Mouse (Mus musculus) G1E-ER4 (cell line): ENCODE data around the gene Slc29a2. TPM values are rescaled to one million over a fixed set of nuclear protein-coding genes. Genes with fewer than 3 reads are reported as not detected.

Source experiments
- GATA1 ChIP-seq: IDR thresholded peaks from one replicate; pipeline ENCODE4 v1.8.0; 2012; ENCODE audit warnings: low read length, inconsistent platforms
- polyA plus RNA-seq: library from polyadenylated mRNA; stranded (reverse); fragments of >175 nt; gene quantifications from 2 replicates; pipeline ENCODE4 v1.2.3, GENCODE M21; 2012

Gene Slc29a2
- polyA plus RNA-seq, 1 experiment: 4.1 TPM

DNA sequence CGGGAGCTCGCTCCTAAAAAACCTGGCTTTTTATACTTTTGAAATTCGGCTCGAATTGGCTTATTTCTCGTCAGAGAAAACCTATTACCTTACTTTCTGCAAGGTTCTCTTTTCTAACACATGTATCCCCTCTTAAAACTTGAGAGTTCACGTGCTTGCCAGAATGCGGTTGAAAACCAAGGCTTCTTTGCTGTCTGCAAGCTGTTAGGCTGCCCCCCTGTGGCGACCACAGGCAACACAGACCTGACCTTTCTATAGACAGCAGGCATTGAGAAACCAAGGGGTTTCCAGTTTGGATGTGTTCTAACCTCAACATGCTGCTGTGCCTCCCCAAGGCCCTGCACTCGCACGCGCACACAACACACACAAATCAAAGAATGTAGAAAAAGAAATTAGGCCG is 6.9 kb upstream of the Slc29a2 start:
- TF ChIP-seq GATA1: no peak

DNA sequence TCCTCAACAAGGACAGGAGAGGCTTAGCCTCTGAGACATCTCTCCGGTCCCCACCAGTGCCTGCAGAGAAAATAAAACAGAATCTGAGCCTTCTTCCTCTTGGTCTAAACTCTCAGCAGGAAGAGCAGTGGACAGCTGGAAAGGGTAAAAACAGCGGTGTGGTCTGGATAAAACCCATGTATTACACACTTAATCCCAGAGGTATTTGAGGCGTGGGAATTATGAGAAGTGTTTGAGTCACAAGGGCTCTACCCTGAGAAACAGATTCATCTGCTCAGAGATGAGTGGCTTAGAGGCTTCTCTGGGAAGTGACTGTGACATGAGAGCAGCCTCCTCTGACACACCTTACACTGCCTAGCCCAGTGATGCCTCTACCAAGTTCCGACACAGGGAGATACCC is 6.0 kb upstream of the Slc29a2 start:
- no peak for TF ChIP-seq GATA1

DNA sequence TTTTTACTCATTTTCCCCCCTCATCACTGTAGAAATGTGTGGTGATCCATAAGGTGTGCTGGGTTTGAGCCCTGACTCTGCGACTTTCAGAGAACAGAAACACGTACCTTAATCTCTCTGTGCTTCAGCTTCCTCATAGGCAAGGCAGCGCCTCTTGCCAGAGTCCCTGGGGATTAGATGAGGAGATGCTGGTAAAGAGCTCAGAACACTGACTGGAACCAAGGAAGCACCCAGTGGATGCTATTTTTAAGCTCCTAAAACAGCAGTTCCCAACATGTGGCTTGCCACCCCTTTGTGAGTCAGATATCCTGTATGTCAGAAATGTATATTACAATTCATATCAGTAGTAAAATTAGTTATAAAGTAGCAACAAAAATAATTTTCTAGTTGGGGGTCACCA is 5.5 kb upstream of the Slc29a2 start:
- TF ChIP-seq GATA1: no peak

DNA sequence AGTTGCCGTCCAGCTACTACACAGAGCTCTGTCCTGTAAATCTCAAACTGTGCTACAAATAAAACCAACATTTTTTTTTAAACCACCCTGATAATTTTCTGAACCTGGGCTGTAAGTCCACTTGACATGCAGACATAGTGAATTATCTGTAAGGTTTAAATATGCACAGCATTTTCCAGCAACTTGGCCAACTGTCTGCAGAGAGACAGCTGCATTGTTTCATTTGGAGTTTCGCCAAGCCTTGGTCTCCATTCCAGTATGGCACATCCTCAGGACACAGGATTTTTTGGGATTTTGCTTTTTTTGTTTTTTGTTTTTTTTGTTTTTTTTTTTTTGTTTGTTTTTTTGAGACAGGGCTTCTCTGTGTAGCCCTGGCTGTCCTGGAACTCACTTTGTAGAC is 2.2 kb upstream of the Slc29a2 start:
- no peak for TF ChIP-seq GATA1

DNA sequence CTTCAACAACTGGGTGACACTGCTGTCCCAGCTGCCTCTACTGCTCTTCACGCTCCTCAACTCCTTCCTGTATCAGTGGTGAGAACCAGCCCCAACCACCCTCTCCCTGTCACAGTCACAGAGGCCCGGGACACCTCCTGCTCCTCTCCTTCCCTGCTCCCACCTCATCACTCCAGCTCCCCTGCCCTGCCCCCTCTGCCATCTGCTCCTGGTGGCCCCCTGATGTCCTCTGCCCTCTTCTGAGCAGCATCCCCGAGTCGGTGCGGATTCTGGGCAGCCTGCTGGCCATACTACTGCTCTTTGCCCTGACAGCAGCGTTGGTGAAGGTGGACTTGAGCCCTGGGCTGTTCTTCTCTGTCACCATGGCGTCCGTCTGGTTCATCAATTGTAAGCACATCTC is 2.5 kb downstream of the Slc29a2 start:
- no peak for TF ChIP-seq GATA1

DNA sequence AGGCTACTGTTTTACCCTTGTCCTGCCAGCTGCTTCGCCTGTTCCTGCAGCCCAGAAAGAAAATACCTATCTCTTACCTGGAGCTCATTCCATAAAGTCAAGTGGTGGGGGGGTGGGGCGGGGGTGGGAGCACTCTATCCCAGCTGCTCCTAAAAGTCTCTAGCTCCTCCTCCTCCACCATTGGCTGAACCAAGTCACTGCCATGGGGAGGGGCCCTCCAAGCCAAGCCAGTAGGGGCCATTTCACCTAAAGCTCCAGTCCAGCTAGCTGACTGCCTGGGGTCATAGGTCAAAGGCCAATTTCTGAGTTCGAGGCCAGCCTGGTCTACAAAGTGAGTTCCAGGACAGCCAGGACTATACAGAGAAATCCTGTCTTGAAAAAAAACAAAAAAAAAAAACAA is 9.0 kb downstream of the Slc29a2 start:
- no peak for TF ChIP-seq GATA1

DNA sequence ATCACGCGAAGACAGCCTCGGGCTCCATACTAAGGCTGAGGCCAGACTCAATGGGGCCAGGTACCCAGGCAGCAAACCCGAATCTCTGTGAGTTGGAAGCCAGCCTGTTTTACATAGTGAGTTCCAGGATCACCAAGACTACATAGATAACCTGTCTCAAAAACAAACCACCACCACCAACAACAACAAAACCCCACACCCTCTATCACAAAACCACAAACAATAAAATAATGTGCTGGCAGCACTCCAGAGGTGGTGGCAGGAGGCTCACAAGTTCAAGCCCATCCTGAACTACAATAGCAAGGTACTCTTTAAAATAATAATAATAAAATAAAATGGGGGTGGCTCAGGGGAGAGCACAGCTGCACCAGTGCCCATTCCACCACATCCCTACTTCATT is 12.9 kb downstream of the Slc29a2 start:
- TF ChIP-seq GATA1: no peak

DNA sequence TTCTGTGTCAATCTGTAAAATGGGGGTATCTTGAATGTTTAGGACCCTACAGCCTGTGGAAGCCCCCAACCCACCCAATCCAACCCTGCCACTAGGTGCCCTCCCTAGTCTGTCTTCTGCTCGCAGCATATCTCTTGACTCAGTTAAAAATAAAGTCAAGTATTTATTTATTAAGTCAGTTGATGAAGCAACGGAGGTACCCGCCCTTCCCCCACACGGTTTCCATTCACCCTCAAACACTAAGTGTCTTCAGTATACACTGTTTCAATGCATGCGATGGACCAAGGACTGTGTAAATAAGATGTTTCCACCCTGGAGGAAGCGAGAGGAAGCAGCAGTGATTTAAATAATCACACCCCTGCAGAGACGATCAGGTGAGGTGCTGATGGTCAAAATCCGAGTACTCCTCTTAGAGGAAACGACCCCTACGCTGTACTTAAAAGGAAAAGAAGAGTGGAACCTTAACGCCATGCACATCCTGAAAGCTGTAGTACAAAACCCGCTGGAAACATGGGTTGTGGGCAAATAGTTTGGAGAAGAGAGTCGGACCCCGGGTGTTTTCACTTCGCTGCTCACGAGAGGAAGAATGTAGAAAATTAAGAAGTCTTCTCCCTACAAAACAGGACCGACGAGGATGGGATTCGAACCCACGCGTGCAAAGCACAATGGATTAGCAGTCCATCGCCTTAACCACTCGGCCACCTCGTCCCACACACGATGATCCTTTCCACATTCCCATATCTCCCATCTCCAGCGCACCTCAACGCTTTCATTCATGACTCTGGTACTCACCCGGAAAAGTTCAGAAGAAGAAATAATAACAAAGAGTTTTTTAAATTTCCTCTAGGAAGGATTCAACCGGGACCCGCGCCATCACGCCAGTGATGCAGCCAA is 14.3 kb downstream of the Slc29a2 start:
- no peak for TF ChIP-seq GATA1

DNA sequence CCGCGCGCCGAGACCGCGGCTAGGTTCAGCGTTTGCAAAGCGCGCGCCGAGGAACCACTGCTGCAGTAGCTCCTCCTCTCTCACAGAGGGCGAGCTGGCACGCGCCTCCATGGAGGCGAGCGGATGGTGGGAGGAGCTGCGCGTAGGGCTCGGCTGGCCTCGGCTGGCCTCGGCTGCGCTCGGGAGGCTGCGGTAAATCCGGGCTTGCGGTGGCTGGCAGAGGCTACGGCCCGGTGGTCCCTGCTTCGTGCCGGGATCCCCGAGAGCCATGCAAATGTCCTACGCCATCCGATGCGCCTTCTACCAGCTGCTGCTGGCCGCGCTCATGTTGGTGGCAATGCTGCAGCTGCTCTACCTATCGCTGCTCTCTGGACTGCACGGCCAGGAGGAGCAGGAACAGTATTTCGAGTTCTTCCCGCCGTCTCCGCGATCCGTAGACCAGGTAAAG is 15.1 kb downstream of the Slc29a2 start, which contains the start of the genes B4gat1 and AC124502.3:
Gene B4gat1 (plus strand): TSS at position 118 of the 448 bp plus-strand sequence.
Gene AC124502.3 (plus strand): TSS at position 183 of the 448 bp plus-strand sequence.
- no peak for TF ChIP-seq GATA1

DNA sequence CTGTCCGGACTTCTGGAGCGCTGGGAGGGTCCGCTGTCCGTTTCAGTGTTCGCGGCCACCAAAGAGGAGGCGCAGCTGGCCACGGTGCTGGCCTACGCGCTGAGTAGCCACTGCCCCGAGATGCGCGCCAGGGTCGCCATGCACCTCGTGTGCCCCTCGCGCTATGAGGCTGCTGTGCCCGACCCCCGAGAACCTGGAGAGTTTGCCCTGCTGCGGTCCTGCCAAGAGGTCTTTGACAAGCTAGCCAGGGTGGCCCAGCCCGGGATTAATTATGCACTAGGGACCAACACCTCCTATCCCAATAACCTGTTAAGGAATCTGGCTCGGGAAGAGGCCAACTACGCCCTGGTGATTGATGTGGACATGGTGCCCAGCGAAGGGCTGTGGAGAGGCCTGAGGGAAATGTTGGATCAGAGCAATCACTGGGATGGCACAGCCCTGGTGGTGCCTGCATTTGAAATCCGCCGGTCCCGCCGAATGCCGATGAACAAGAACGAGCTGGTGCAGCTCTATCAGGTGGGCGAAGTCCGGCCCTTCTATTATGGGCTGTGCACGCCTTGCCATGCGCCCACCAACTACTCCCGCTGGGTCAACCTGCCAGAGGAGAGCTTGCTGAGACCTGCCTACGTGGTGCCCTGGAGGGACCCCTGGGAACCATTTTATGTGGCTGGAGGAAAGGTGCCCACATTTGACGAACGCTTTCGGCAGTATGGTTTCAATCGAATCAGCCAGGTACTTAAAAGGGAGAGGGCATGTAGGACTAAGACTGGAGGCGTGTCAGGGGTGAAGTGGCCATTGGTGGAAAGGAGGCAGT is 15.8 kb downstream of the Slc29a2 start:
- no peak for TF ChIP-seq GATA1

DNA sequence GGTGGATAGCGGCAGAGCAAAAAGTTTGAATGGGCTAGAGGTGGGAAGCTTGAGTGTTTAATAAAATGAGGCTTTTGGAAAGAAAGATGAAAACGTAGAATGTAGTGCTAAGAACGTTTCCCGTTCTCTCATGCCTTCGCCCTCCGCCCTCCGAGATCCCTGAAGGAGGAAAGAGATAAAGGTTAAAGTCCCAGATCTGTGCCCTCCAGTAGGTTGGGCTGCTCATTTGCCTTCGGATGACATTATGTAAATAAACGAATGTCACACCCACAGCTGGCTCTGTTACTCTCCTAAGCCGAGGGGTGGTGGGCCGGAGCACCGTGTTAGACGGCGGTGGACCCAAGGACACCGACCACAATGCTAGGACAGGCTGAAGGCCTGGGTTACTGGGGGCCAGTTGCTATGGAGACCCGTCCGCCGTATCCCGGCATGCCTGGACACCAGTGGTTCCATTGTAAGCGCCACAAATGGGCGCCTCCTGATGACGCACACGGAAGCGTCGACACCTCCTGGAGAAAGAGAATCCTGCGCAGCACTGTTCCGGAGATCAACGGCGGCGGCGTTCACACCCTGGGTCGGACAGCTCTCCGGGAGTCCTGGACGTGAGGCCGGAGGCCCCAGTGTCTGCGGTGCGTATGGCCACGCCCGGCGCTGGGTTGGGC is 17.3 kb downstream of the Slc29a2 start, which contains the start of gene Brms1:
Gene Brms1 (plus strand): TSS at position 493 of the 662 bp plus-strand sequence.
- no peak for TF ChIP-seq GATA1

DNA sequence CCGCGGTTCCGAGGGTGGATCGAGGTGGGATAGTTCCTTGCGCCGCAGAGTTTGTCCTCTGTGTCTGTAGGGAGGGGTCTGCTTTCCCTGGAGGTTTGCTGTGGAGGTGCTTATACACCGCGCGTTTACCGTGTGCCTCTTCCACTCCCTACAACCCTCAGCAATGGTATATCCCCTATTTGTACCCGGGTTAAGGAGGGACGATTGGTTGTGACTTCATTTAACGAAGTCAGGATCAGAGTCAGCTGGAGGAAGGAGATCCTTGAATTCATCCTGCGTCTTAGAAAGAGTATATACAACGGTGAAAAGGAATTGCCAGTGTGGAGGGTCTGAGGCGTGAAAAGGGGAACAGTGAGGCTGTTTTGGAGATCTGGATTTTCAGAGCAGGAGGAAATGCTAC is 17.9 kb downstream of the Slc29a2 start:
- no peak for TF ChIP-seq GATA1

DNA sequence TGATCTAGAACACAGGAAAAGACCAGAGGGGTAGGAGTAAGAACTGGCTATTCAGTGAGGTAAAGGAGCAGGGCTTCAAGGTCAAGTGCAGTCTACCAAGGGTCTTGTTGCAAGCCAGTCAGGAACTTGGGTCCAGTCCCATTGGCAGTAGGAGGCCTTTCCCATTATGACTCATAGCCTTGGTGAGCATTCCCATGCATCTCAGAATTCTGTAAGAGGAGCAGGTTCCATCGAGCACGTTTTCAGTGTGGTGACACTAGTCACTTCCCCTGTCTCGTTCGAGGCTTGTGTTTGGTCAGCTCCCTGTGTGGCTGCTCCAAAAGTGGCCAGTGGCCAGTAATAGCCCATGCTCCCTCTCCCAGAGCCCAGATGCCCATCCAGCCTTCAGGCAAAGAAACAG is 21.9 kb downstream of the Slc29a2 start:
- no peak for TF ChIP-seq GATA1

DNA sequence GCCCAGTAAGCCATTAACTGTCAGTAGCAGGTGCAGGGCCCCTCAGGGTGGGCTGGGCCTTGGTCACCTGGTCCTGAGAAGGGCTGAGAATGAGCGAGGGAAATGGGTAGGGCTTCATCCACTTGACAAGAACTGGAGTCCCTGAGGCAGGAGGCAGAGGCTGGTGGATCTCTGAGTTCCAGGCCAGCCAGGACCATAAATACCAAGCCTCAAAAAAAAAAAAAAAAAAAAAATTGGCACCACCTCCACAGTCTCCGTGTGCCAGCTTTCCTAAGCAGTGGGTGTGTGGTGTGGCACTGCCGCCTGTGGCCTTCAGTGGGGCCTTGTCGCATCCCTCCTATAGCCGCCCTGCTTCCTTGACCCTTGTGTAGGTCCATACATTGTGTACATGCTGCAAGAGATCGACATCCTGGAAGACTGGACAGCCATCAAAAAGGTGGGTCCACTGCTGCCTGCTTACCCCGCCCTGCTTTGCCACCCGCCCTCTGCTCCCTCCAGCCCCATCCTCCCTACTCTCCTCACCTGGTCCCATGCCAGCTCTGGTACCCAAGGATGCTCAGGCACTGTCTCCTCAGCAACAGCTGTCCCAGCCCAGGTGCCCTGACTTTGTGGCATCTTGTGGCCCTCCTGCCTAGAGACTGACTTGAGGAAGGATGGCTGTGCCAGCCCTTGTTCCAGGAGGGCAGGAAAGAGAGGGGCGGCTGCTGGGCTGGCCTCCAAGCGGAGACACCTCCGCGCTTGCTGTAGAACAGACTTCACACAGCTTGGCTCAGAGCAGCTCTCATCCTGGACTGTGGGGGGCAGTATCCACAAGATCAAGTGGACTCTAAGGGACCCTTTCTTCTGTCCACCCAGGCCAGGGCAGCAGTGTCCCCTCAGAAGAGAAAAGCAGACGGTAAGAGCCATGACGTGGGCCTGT is 24.7 kb downstream of the Slc29a2 start:
- no peak for TF ChIP-seq GATA1

DNA sequence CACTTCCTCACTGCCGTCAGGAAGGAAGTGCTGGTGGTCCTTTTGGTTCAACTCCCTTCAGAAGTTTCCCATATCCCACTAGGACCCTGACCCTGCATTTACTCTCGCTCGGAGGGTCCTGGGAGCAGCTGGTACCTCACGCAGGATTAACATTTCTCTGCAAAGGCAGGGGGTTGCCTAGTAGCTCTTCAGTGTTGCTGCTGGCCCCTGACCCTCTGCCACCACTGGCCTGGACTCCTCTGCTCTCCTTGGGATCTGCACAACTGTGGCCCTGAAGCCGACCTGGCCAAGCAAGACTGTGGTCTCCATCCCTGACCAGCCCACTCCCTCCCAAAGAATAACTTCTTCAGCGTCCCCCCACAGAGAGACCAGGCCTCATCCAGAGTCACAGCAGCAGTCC is 25.7 kb downstream of the Slc29a2 start:
- no peak for TF ChIP-seq GATA1
